Mouse (Mus musculus): ENCODE measurements at regions not wholly inside any gene's neighbourhood (a gene's known extent, or its start where the extent isn't known, plus 50 kb on each side); places are given as distances from the start of the nearest gene placed in this dataset.

- no peak for TF ChIP-seq CTCF (IDR thresholded peaks at IDR 0.05; ENCODE audit: low read depth, low read length)
- no peak for TF ChIP-seq GATA1 (IDR thresholded peaks at IDR 0.05; ENCODE audit: borderline replicate concordance, low read length)
- TF ChIP-seq TAL1 (conservative IDR thresholded peaks at IDR 0.05; ENCODE audit: low read depth, low read length): no peak
- TF ChIP-seq GATA2 (IDR thresholded peaks at IDR 0.05; ENCODE audit: borderline replicate concordance, low read depth, low read length): no peak
Observed at GRCm38 (mm10) chr8:26828311-26828909, 148.7 kb upstream of the Zfp703 start.
